Mouse (Mus musculus): ENCODE results near the gene Mrpl27. TPM values are rescaled to one million over a fixed set of nuclear protein-coding genes. Genes with fewer than 3 reads are reported as not detected.
A peak's percentile ranks its signal among the peaks of the same experiment; 100 is the strongest.
"Not testable (repeated sequence)": the region's sequence is repeated elsewhere in the genome, so short reads cannot be mapped to it uniquely, and the experiment has no call there.

Gene Mrpl27
- 10 to 100 TPM; 65.6 to 90.4 TPM for total RNA-seq (2021)
- long read RNA-seq, experiment 1, transcript Mrpl27-202 (4 exons, 439 nt) = minor isoform, 6 of 117 reads
- long read RNA-seq, experiment 1, transcript Mrpl27-201 (4 exons, 756 nt) = major isoform, 97 of 117 reads
- long read RNA-seq, experiment 1, partial matches to known transcripts = 2 of 117 reads
- long read RNA-seq, experiment 1, other reads (novel, unspliced or antisense) = 12 of 117 reads
- long read RNA-seq, experiment 2, transcript Mrpl27-202 (4 exons, 439 nt) = minor isoform, 6 of 54 reads
- long read RNA-seq, experiment 2, transcript Mrpl27-201 (4 exons, 756 nt) = major isoform, 38 of 54 reads
- long read RNA-seq, experiment 2, partial matches to known transcripts = 2 of 54 reads
- long read RNA-seq, experiment 2, other reads (novel, unspliced or antisense) = 7 of 54 reads

- DNase-seq = peak; percentile 86 to 93
These were observed at the start of gene Mrpl27, which contains the start of gene Eme1 for GRCm38 (mm10) chr11:94653663-94654436. Mrpl27 (plus strand) TSS chr11:94653767. Eme1 (minus strand) TSS chr11:94653964.

- DNase-seq = peak; percentile 56 to 64
These were observed 42.5 kb upstream of the Mrpl27 start for GRCm38 (mm10) chr11:94610744-94611740.

- no peak for DNase-seq
These were observed 39.0 kb upstream of the Mrpl27 start for GRCm38 (mm10) chr11:94614603-94615002.

- DNase-seq = no peak
These were observed 38.1 kb upstream of the Mrpl27 start for GRCm38 (mm10) chr11:94615494-94615893.

- no peak for DNase-seq
These were observed 35.9 kb upstream of the Mrpl27 start for GRCm38 (mm10) chr11:94617646-94618045.

GRCm38 (mm10) chr11:94620766-94621457 lies 32.7 kb upstream of the Mrpl27 start:
- no peak for DNase-seq

- DNase-seq = no peak
These were observed 32.1 kb upstream of the Mrpl27 start for GRCm38 (mm10) chr11:94621458-94621852.

GRCm38 (mm10) chr11:94622162-94622561 lies 31.4 kb upstream of the Mrpl27 start:
- DNase-seq = no peak

- peak; percentile 96 to 97 for DNase-seq
These were observed 24.2 kb upstream of the Mrpl27 start, which contains the start of gene Lrrc59 for GRCm38 (mm10) chr11:94629199-94629883. Lrrc59 (plus strand) TSS chr11:94629767.

GRCm38 (mm10) chr11:94629884-94630198 lies 23.7 kb upstream of the Mrpl27 start:
- DNase-seq = no peak

GRCm38 (mm10) chr11:94630199-94631011 lies 23.2 kb upstream of the Mrpl27 start:
- peak; percentile 65 to 68 for DNase-seq

GRCm38 (mm10) chr11:94631969-94632368 lies 21.6 kb upstream of the Mrpl27 start:
- DNase-seq = no peak

- DNase-seq = no peak
These were observed 20.6 kb upstream of the Mrpl27 start for GRCm38 (mm10) chr11:94632988-94633387.

- DNase-seq = no peak
These were observed 19.1 kb upstream of the Mrpl27 start for GRCm38 (mm10) chr11:94634431-94634830.

GRCm38 (mm10) chr11:94644461-94645219 lies 8.9 kb upstream of the Mrpl27 start:
- no peak for DNase-seq

- DNase-seq = no peak
These were observed 7.1 kb upstream of the Mrpl27 start for GRCm38 (mm10) chr11:94646457-94646856.

- DNase-seq = not testable (repeated sequence)
These were observed 2.3 kb upstream of the Mrpl27 start for GRCm38 (mm10) chr11:94651241-94651640.

- DNase-seq = no peak
These were observed 594 bp upstream of the Mrpl27 start for GRCm38 (mm10) chr11:94652973-94653372.

- no peak for DNase-seq
These were observed 7.8 kb downstream of the Mrpl27 start for GRCm38 (mm10) chr11:94661344-94661743.
